In the genomic region with DNA sequence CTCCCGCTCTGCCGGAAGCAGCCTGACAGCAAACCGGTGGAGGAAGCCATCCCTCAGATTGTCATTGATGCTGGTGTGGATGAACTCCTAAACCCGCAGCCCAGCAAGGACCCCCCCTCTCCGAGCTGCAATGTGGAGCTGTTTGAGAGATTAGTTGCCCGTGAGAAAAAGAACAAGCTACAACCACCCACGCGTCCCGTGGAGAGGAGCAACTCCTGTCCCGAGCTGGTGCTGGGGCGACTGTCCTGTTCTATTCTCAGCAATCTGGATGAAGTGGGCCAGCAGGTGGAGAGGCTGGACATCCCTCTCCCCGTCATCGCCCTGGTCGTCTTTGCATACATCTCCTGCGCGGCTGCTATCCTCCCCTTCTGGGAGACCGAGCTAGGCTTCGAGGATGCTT, we compare ENCODE assay signal across 38 mouse cellular contexts. TPM values are rescaled to one million over a fixed set of nuclear protein-coding genes. Genes with fewer than 3 reads are reported as not detected.
"Had no signal": no experiment of that assay in that cellular context is flagged by ENCODE, and none has a peak within 500 bp of the region (broad histone marks: within the 10 kb centered on the region; RNA-seq: fewer than 3 reads in every experiment).

No protein-coding gene starts in this region.

- H3K9me3 ChIP-seq: limb, embryonic 10.5 days; limb, embryonic 12.5 days; limb, embryonic 13.5 days; limb, embryonic 15.5 days; liver, embryonic 12.5 days; liver, embryonic 13.5 days; liver, embryonic 15.5 days; lung, embryonic 15.5 days; midbrain, embryonic 10.5 days; midbrain, embryonic 12.5 days; midbrain, embryonic 13.5 days; midbrain, embryonic 15.5 days; neural tube, embryonic 12.5 days had no signal

- H3K27ac ChIP-seq: left cerebral cortex, adult 2 months; limb, embryonic 10.5 days; limb, embryonic 12.5 days; limb, embryonic 13.5 days; limb, embryonic 15.5 days; liver, embryonic 12.5 days; liver, embryonic 13.5 days; liver, embryonic 14.5 days; liver, embryonic 15.5 days; lung, embryonic 15.5 days; macrophage; midbrain, embryonic 10.5 days; midbrain, embryonic 12.5 days; midbrain, embryonic 13.5 days; midbrain, embryonic 15.5 days; neural tube, embryonic 12.5 days had no signal

- H3K9ac ChIP-seq: limb, embryonic 12.5 days; limb, embryonic 13.5 days; limb, embryonic 15.5 days; liver, embryonic 12.5 days; liver, embryonic 13.5 days; liver, embryonic 14.5 days; liver, embryonic 15.5 days; liver, postnatal 0 days; lung, embryonic 14.5 days; lung, embryonic 15.5 days; midbrain, embryonic 12.5 days; midbrain, embryonic 13.5 days; midbrain, embryonic 15.5 days; neural tube, embryonic 12.5 days had no signal

- H3K27me3 ChIP-seq: liver, embryonic 13.5 days; lung, embryonic 15.5 days had no signal

- DNase-seq: left cerebral cortex, postnatal 4 days; liver; liver, embryonic 13.5 days; liver, postnatal 0 days; lung, adult 18-20 months; lung, adult 2 months; lung, embryonic 14.5 days; lung, postnatal 10 days; lung, postnatal 14 days; lung, postnatal 36 days; lung, postnatal 4 days; midbrain, embryonic 14.5 days had no signal

- ATAC-seq: liver, embryonic 12.5 days; liver, postnatal 0 days; lung, postnatal 0 days; midbrain, embryonic 13.5 days; midbrain, embryonic 15.5 days had no signal

- H3K36me3 ChIP-seq: limb, embryonic 10.5 days; limb, embryonic 12.5 days; limb, embryonic 13.5 days; limb, embryonic 15.5 days; liver, embryonic 12.5 days; liver, embryonic 13.5 days; liver, embryonic 15.5 days; lung, embryonic 15.5 days; midbrain, embryonic 10.5 days; midbrain, embryonic 12.5 days; midbrain, embryonic 13.5 days; midbrain, embryonic 15.5 days; neural tube, embryonic 12.5 days had no signal

- H3K4me3 ChIP-seq: left cerebral cortex, adult 2 months; limb, embryonic 10.5 days; limb, embryonic 12.5 days; limb, embryonic 13.5 days; limb, embryonic 15.5 days; liver, embryonic 12.5 days; liver, embryonic 13.5 days; liver, embryonic 15.5 days; lung, embryonic 15.5 days; megakaryocyte, embryonic 14.5 days; midbrain, embryonic 10.5 days; midbrain, embryonic 12.5 days; midbrain, embryonic 13.5 days; midbrain, embryonic 15.5 days; myocyte; neural tube, embryonic 12.5 days had no signal

- H3K4me1 ChIP-seq: limb, embryonic 10.5 days; limb, embryonic 12.5 days; limb, embryonic 13.5 days; limb, embryonic 15.5 days; liver, embryonic 12.5 days; liver, embryonic 13.5 days; liver, embryonic 15.5 days; lung, embryonic 15.5 days; midbrain, embryonic 13.5 days; midbrain, embryonic 15.5 days; neural tube, embryonic 12.5 days had no signal

- H3K4me2 ChIP-seq: limb, embryonic 12.5 days; limb, embryonic 13.5 days; limb, embryonic 15.5 days; liver, embryonic 11.5 days; liver, embryonic 12.5 days; liver, embryonic 13.5 days; liver, embryonic 15.5 days; lung, embryonic 14.5 days; lung, embryonic 15.5 days; midbrain, embryonic 12.5 days; midbrain, embryonic 13.5 days; midbrain, embryonic 15.5 days; neural tube, embryonic 12.5 days had no signal

RNA-seq across cellular contexts. Expression of a gene that starts 16.0 kb away (rescaled TPM):
- polyA plus RNA-seq: limb, embryonic 10.5 days; limb, embryonic 11.5 days; limb, embryonic 12.5 days; limb, embryonic 14.5 days; limb, embryonic 15.5 days; liver, adult 2 months; liver, embryonic 11.5 days; liver, embryonic 12.5 days; liver, embryonic 13.5 days; liver, embryonic 14.5 days; liver, embryonic 15.5 days; liver, embryonic 16.5 days; liver, postnatal 0 days; lung, adult 2 months; lung, embryonic 14.5 days; lung, embryonic 15.5 days; lung, embryonic 16.5 days; lung, postnatal 0 days; macrophage; midbrain, embryonic 10.5 days; midbrain, embryonic 12.5 days; midbrain, embryonic 13.5 days; midbrain, embryonic 14.5 days; midbrain, embryonic 15.5 days; midbrain, postnatal 0 days; myocyte; neural tube, embryonic 11.5 days; neural tube, embryonic 12.5 days had no signal
